Mouse (Mus musculus) gastrocnemius, adult 8-10 months (tissue): ENCODE results near the gene Syn2. TPM values are rescaled to one million over a fixed set of nuclear protein-coding genes. Genes with fewer than 3 reads are reported as not detected.

ENCODE experiments used
- DNase-seq, 2 experiments: peaks; one replicate each; pipeline ENCODE4 v3.0.0; 2022; ENCODE audit warnings: low spot score in 2 of 2
- total RNA-seq, 4 experiments: library from RNA; stranded (reverse); gene quantifications; 2 replicates each; pipeline ENCODE4 v1.2.4; 2022

The Syn2 gene
- total RNA-seq, 4 experiments from 2014 or later, result 0.13 to 0.70 (median 0.58) TPM

GRCm38 (mm10) chr6:115244222-115244621 lies 109.5 kb downstream of the Syn2 start:
- DNase-seq, result no peak

GRCm38 (mm10) chr6:115245500-115246058 lies 110.9 kb downstream of the Syn2 start:
- DNase-seq, result no peak

- peak in 1 of 2 experiments; percentile 20 for DNase-seq
Observed at GRCm38 (mm10) chr6:115251531-115251985, 116.9 kb downstream of the Syn2 start.

- no peak for DNase-seq
Observed at GRCm38 (mm10) chr6:115252099-115252873, 117.6 kb downstream of the Syn2 start, which contains the start of gene Timp4. Gene Timp4, minus strand, starts transcription at chr6:115252205.

- no peak for DNase-seq
Observed at GRCm38 (mm10) chr6:115255171-115255570, 120.5 kb downstream of the Syn2 start.

GRCm38 (mm10) chr6:115260507-115260906 lies 125.8 kb downstream of the Syn2 start:
- no peak for DNase-seq

GRCm38 (mm10) chr6:115266791-115267190 lies 132.1 kb downstream of the Syn2 start:
- no peak for DNase-seq

- peak; percentile 40 to 44 for DNase-seq
Observed at GRCm38 (mm10) chr6:115267916-115268315, 133.2 kb downstream of the Syn2 start.

- no peak for DNase-seq
Observed at GRCm38 (mm10) chr6:115268551-115269385, 134.1 kb downstream of the Syn2 start.

GRCm38 (mm10) chr6:115269561-115269960 lies 134.9 kb downstream of the Syn2 start:
- no peak for DNase-seq

GRCm38 (mm10) chr6:115270085-115270484 lies 135.4 kb downstream of the Syn2 start:
- DNase-seq, result no peak

GRCm38 (mm10) chr6:115271326-115271725 lies 136.6 kb downstream of the Syn2 start:
- no peak for DNase-seq

GRCm38 (mm10) chr6:115271866-115272271 lies 137.2 kb downstream of the Syn2 start:
- DNase-seq, result no peak

- DNase-seq, result no peak
Observed at GRCm38 (mm10) chr6:115273346-115273745, 138.6 kb downstream of the Syn2 start.

- DNase-seq, result no peak
Observed at GRCm38 (mm10) chr6:115274705-115275104, 140.0 kb downstream of the Syn2 start.

- no peak for DNase-seq
Observed at GRCm38 (mm10) chr6:115275116-115275815, 140.6 kb downstream of the Syn2 start.

- no peak for DNase-seq
Observed at GRCm38 (mm10) chr6:115278086-115278485, 143.4 kb downstream of the Syn2 start.

GRCm38 (mm10) chr6:115279639-115280038 lies 144.9 kb downstream of the Syn2 start:
- no peak for DNase-seq

- no peak for DNase-seq
Observed at GRCm38 (mm10) chr6:115284153-115284552, 149.5 kb downstream of the Syn2 start.

- no peak for DNase-seq
Observed at GRCm38 (mm10) chr6:115286441-115286840, 151.7 kb downstream of the Syn2 start.

- DNase-seq, result no peak
Observed at GRCm38 (mm10) chr6:115288223-115288622, 153.5 kb downstream of the Syn2 start.
